In the genomic region with DNA sequence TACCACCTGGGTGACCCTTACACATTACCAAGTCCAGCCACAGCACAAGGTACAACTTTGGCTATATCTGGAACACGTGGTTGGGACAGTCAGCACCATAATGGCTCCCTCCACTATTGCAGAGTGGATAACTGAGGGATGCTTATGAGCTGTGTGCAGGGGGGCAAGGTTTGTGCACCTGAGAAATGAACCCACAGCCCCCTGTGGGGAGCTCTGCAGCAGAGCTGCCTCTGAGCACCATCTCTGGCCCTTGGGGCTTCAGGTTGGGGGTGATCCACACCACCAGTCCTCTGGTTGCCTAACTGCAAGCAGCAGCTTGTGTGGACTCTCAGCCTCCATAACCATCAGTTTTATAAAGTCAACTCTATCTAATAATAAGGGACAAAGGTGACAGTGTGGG, we compare ENCODE assay signal across 15 mouse cellular contexts.
"Had no signal": no experiment of that assay in that cellular context is flagged by ENCODE, and none has a peak within 500 bp of the region (broad histone marks: within the 10 kb centered on the region; RNA-seq: fewer than 3 reads in every experiment).

No protein-coding gene starts in this region.

- H3K9me3 ChIP-seq: neural tube, embryonic 12.5 days; neural tube, embryonic 13.5 days; neural tube, embryonic 15.5 days; stomach, embryonic 15.5 days had no signal

- H3K36me3 ChIP-seq: neural tube, embryonic 12.5 days; neural tube, embryonic 13.5 days; neural tube, embryonic 15.5 days; stomach, embryonic 15.5 days had no signal

- DNase-seq: retina, postnatal 1 day; right cerebral cortex, adult 18-20 months; right cerebral cortex, postnatal 25 days; right cerebral cortex, postnatal 4 days; spleen, adult 18-20 months; thymus, adult 18-20 months; thymus, adult 2 months; thymus, postnatal 14 days; thymus, postnatal 25 days; thymus, postnatal 36 days; thymus, postnatal 4 days had no signal

- H3K9ac ChIP-seq: neural tube, embryonic 12.5 days; neural tube, embryonic 13.5 days; neural tube, embryonic 15.5 days; stomach, embryonic 15.5 days had no signal

- H3K4me2 ChIP-seq: neural tube, embryonic 12.5 days; neural tube, embryonic 13.5 days; neural tube, embryonic 15.5 days; stomach, embryonic 15.5 days had no signal

- H3K27me3 ChIP-seq: neural tube, embryonic 12.5 days; neural tube, embryonic 13.5 days; neural tube, embryonic 15.5 days; stomach, embryonic 15.5 days had no signal

- H3K4me3 ChIP-seq: neural tube, embryonic 12.5 days; neural tube, embryonic 13.5 days; neural tube, embryonic 15.5 days; stomach, embryonic 15.5 days had no signal

- H3K4me1 ChIP-seq: neural tube, embryonic 12.5 days; neural tube, embryonic 15.5 days; stomach, embryonic 15.5 days had no signal

- H3K27ac ChIP-seq: neural tube, embryonic 12.5 days; neural tube, embryonic 13.5 days; neural tube, embryonic 15.5 days; stomach, embryonic 15.5 days had no signal
